Mouse (Mus musculus): ENCODE data around the gene Chmp4b. TPM values are rescaled to one million over a fixed set of nuclear protein-coding genes. Genes with fewer than 3 reads are reported as not detected.

The Chmp4b gene
- polyA plus RNA-seq (2016; fragmentation: Nextera tagmentation; extraction: Ambion mirVana), result 29.3 and 29.4 TPM in 2 replicates

GRCm38 (mm10) chr2:154651363-154651762, at the start of gene Chmp4b:
Gene Chmp4b (plus strand): TSS chr2:154651705.
- Histone ChIP-seq H3K36me3 (no peaks in the 10 kb centered on the region), H3K9ac (no peak within 1 kb of the TSS), H3K27me3 (no peaks in the 10 kb centered on the region), H3K9me3 (no peaks in the 10 kb centered on the region), H3K4me3 (no peak within 1 kb of the TSS), H3K4me1 (no peaks in the 10 kb centered on the region; the same call in 1 of the 2 replicates), H3K4me2 (replicated peaks) (no peak within 1 kb of the TSS), H3K27ac (peak within 1 kb of the TSS; percentile 67; the same call in 1 of the 2 replicates)
- 43% methylated on average over 8 of the region's 8 CpGs for WGBS
- peak; percentile 54; the same call in 1 of the 2 replicates for ATAC-seq (ENCODE audit: insufficient number of reproducible peaks, insufficient read depth, low FRiP score, low TSS enrichment)

DNA sequence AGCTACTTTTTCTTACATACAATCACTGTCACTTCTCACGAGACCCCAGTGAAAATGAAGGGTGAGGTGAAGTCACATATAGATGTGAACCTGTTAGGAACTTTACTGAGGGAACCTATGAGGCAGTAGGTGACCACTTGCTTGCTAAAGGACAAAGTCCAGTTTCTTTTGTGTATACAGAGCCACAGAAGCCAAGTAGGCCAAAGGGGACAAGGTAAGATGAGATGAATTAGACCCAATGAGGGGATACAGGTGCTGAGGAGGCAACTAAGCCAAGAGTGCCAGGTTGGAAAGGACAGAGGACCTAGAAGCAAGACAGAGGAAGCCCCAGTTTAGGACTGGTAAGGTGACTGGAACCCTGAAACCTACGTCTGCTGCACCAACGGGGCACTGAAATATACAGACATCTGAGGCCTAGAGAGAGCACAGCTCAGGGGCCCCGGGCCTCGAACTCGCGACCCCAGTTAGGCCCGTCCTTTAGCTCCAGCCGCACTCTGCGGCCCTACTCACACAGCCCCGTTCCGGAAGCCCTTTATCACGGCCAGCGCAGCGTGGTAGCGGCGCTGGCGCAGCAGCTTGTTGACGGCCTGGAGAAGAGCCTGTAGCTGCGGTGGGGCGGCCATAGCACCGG, 48.4 kb upstream of the Chmp4b start:
- Histone ChIP-seq H3K4me3 (peak overlapping the region; percentile 80), H3K9me3 (no peaks in the 10 kb centered on the region), H3K4me1 (peaks cover 7% of the 10 kb centered on the region), H3K4me2 (replicated peaks) (peak overlapping the region; percentile 73), H3K9ac (peak overlapping the region; percentile 79), H3K27ac (peak overlapping the region; percentile 73; the same call in 1 of the 2 replicates), H3K27me3 (0 out of 2 replicates have a peak, but pooled peaks cover 1% of the 10 kb centered on the region), H3K36me3 (no peaks in the 10 kb centered on the region)
- ATAC-seq (ENCODE audit: insufficient number of reproducible peaks, insufficient read depth, low FRiP score, low TSS enrichment), result no peak; the same call in 1 of the 2 replicates
- WGBS, result 23% methylated on average over 22 of the region's 22 CpGs

- H3K27ac ChIP-seq, result peak within 1 kb of the TSS; percentile 73; the same call in 1 of the 2 replicates
- ATAC-seq (ENCODE audit: insufficient number of reproducible peaks, insufficient read depth, low FRiP score, low TSS enrichment), result peak; percentile 100
- no peaks in the 10 kb centered on the region for H3K9me3 ChIP-seq
- H3K9ac ChIP-seq, result peak within 1 kb of the TSS; percentile 79
- peaks cover 7% of the 10 kb centered on the region for H3K4me1 ChIP-seq
- no peaks in the 10 kb centered on the region for H3K36me3 ChIP-seq
- H3K4me3 ChIP-seq, result peak within 1 kb of the TSS; percentile 80
- H3K27me3 ChIP-seq, result 0 out of 2 replicates have a peak, but pooled peaks cover 4% of the 10 kb centered on the region
- peak within 1 kb of the TSS; percentile 73 for H3K4me2 ChIP-seq (replicated peaks)
- WGBS, result 1% methylated on average over 13 of the region's 13 CpGs
These were observed 47.8 kb upstream of the Chmp4b start, which contains the start of gene Pxmp4 for GRCm38 (mm10) chr2:154603638-154604153. Gene Pxmp4 (minus strand): TSS chr2:154603708.

DNA sequence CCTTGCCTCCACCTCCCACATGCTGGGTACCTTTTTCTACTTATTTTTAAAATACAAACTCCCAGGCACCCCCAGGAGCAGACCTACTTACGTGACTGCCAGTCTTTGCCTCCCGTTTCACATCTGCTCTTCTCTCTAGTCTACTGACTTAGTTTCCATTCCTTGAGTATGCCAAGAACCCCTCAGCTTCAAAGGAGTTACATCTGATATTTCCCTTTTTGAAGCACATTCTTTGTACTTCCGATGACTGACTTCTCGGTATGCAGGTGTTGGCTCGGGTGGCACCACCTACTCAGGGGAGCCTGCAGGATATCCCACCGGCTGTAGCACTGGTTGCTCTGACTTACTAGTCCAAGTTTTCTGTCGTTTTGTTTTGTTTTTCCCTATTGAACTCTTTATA, 47.3 kb upstream of the Chmp4b start:
- peak overlapping the region; percentile 80 for H3K4me3 ChIP-seq
- no peaks in the 10 kb centered on the region for H3K9me3 ChIP-seq
- H3K36me3 ChIP-seq, result no peaks in the 10 kb centered on the region
- peak overlapping the region; percentile 73 for H3K4me2 ChIP-seq (replicated peaks)
- H3K27ac ChIP-seq, result no peak overlapping the region
- H3K4me1 ChIP-seq, result peaks cover 7% of the 10 kb centered on the region
- ATAC-seq (ENCODE audit: insufficient number of reproducible peaks, insufficient read depth, low FRiP score, low TSS enrichment), result no peak
- 35% methylated on average over 7 of the region's 7 CpGs for WGBS
- 0 out of 2 replicates have a peak, but pooled peaks cover 4% of the 10 kb centered on the region for H3K27me3 ChIP-seq
- H3K9ac ChIP-seq, result no peak overlapping the region

DNA sequence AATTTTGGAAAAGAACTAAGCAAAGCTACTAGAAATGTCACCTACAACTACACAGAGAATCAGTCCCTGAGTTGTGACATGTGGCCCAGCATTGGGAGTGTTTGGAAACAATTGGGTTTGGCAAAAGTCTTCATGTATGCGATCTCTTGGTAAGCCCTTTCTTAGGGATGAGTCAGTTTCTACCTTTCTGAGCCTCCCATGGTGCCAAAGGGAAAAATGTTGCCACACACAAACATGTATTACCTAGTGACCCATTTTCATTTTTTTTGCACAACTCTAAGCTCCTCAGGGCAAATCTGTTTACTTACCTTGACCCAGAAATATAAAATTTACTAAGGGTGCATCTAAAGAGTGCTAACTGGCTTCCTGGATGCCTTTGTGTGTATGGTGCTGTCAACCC, 44.5 kb upstream of the Chmp4b start:
- Histone ChIP-seq H3K27me3 (0 out of 2 replicates have a peak, but pooled peaks cover 4% of the 10 kb centered on the region), H3K9me3 (no peaks in the 10 kb centered on the region), H3K4me3 (no peak overlapping the region), H3K4me1 (peaks cover 7% of the 10 kb centered on the region), H3K36me3 (no peaks in the 10 kb centered on the region), H3K4me2 (replicated peaks) (no peak overlapping the region), H3K9ac (no peak overlapping the region), H3K27ac (no peak overlapping the region)
- WGBS, result 75% methylated on average over 1 of the region's 1 CpGs
- no peak for ATAC-seq (ENCODE audit: insufficient number of reproducible peaks, insufficient read depth, low FRiP score, low TSS enrichment)

- H3K9ac ChIP-seq, result no peak overlapping the region
- ATAC-seq (ENCODE audit: insufficient number of reproducible peaks, insufficient read depth, low FRiP score, low TSS enrichment), result no peak
- H3K4me2 ChIP-seq (replicated peaks), result no peak overlapping the region
- no peak overlapping the region for H3K27ac ChIP-seq
- no peaks in the 10 kb centered on the region for H3K36me3 ChIP-seq
- H3K27me3 ChIP-seq, result 0 out of 2 replicates have a peak, but pooled peaks cover 4% of the 10 kb centered on the region
- no peaks in the 10 kb centered on the region for H3K9me3 ChIP-seq
- H3K4me3 ChIP-seq, result no peak overlapping the region
- 56% methylated on average over 10 of the region's 10 CpGs for WGBS
- H3K4me1 ChIP-seq, result peaks cover 2% of the 10 kb centered on the region; the same call in 1 of the 2 replicates
These were observed 42.3 kb upstream of the Chmp4b start for GRCm38 (mm10) chr2:154609050-154609767.

- H3K9ac ChIP-seq, result peak within 1 kb of the TSS; percentile 69
- peak within 1 kb of the TSS; percentile 95 for H3K27ac ChIP-seq
- H3K4me2 ChIP-seq (replicated peaks), result peak within 1 kb of the TSS; percentile 60
- no peaks in the 10 kb centered on the region for H3K36me3 ChIP-seq
- WGBS, result under 1% methylated on average over 92 of the region's 98 CpGs
- no peaks in the 10 kb centered on the region for H3K9me3 ChIP-seq
- H3K4me1 ChIP-seq, result peaks cover 3% of the 10 kb centered on the region; the same call in 1 of the 2 replicates
- peak; percentile 95 for ATAC-seq (ENCODE audit: insufficient number of reproducible peaks, insufficient read depth, low FRiP score, low TSS enrichment)
- H3K4me3 ChIP-seq, result peak within 1 kb of the TSS; percentile 54
- H3K27me3 ChIP-seq, result 0 out of 2 replicates have a peak, but pooled peaks cover under 1% of the 10 kb centered on the region
These were observed 38.1 kb upstream of the Chmp4b start, which contains the start of the genes Zfp341 and 4930519P11Rik for GRCm38 (mm10) chr2:154613118-154614115. Gene Zfp341 (plus strand): TSS chr2:154613297. Gene 4930519P11Rik (minus strand): TSS chr2:154613437.

GRCm38 (mm10) chr2:154614841-154615576, 36.5 kb upstream of the Chmp4b start:
- Histone ChIP-seq H3K27me3 (no peaks in the 10 kb centered on the region), H3K4me3 (no peak overlapping the region), H3K36me3 (no peaks in the 10 kb centered on the region), H3K4me1 (peaks cover 3% of the 10 kb centered on the region; the same call in 1 of the 2 replicates), H3K27ac (no peak overlapping the region), H3K9ac (no peak overlapping the region), H3K9me3 (no peaks in the 10 kb centered on the region), H3K4me2 (replicated peaks) (no peak overlapping the region)
- no peak for ATAC-seq (ENCODE audit: insufficient number of reproducible peaks, insufficient read depth, low FRiP score, low TSS enrichment)
- 73% methylated on average over 19 of the region's 19 CpGs for WGBS

GRCm38 (mm10) chr2:154615674-154616073, 35.8 kb upstream of the Chmp4b start:
- Histone ChIP-seq H3K36me3 (no peaks in the 10 kb centered on the region), H3K9me3 (no peaks in the 10 kb centered on the region), H3K9ac (no peak overlapping the region), H3K27me3 (no peaks in the 10 kb centered on the region), H3K27ac (no peak overlapping the region), H3K4me2 (replicated peaks) (no peak overlapping the region), H3K4me3 (no peak overlapping the region), H3K4me1 (peaks cover 3% of the 10 kb centered on the region; the same call in 1 of the 2 replicates)
- no peak for ATAC-seq (ENCODE audit: insufficient number of reproducible peaks, insufficient read depth, low FRiP score, low TSS enrichment)
- WGBS, result 88% methylated on average over 5 of the region's 5 CpGs

DNA sequence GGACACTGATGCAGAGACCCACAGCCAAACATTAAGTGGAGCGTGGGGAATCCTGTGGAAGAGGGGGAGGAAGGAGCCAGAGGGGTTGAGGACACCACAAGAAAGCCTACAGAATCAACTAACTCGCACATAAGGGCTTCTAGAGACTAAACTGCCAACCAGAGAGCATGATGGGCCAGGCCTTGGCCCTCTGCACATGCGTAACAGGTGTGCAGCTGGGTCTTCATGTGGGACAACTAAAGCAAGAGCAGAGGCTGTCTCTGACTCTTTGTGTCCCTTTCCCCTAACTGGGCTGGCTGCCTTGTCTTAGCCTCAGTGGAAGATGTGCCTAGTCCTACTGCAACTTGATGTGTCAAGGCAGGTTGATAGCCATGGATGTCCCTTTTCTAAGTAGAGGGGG, 34.4 kb upstream of the Chmp4b start:
- Histone ChIP-seq H3K27ac (no peak overlapping the region), H3K9me3 (no peaks in the 10 kb centered on the region), H3K4me1 (peaks cover 3% of the 10 kb centered on the region; the same call in 1 of the 2 replicates), H3K4me2 (replicated peaks) (no peak overlapping the region), H3K4me3 (no peak overlapping the region), H3K36me3 (no peaks in the 10 kb centered on the region; the same call in 1 of the 2 replicates), H3K27me3 (no peaks in the 10 kb centered on the region), H3K9ac (no peak overlapping the region)
- WGBS, result 90% methylated on average over 3 of the region's 3 CpGs
- ATAC-seq (ENCODE audit: insufficient number of reproducible peaks, insufficient read depth, low FRiP score, low TSS enrichment), result no peak

All from embryonic facial prominence, embryonic 12.5 days (tissue).